Mouse (Mus musculus): Measurements from ENCODE around the gene Speer4d.
"Not testable (repeated sequence)": the region's sequence is repeated elsewhere in the genome, so short reads cannot be mapped to it uniquely, and the experiment has no call there.

Speer4d gene

DNA sequence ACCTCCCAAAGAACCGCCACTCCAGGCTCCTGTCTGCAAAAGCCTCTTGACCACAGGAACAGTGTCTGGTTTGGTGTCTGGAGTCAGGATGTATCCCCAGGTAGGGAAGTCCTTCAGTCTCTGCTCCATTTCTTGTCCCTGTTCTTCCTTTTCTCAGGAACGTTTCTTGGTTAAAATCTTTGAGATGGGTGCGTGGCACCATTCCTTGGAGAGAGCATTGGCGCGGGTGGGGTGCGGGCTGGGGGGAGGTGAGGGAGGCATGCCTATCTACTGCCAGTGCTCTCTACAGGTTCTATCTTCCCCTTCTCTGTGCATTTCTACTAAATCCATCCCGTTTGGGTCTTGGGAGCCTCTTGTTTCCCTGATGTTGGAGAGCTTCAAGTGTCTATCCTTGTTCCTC lies 45.0 kb downstream of the Speer4d start:
- not testable (repeated sequence) for DNase-seq (ENCODE audit: low read depth, low spot score)

DNA sequence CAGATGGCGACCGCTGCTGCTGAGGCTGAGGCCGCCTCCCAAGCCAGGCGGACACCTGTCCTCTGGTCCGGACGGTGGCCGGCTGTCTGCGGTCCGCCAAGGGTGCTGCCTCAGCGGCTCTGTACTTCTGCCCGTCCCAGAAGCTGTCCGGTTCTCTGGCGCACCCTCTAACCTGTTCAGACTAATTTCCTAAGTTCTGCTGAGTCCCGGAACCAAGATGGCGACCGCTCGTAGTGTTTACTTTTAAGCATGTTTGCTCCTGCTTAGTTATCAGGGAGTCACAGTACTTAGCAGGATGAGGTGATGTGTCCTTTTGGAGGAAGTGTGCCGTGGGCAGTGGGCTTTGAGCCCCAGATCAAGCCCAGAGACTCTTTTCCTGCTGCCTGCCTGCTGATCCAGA lies 51.9 kb downstream of the Speer4d start:
- not testable (repeated sequence) for DNase-seq (ENCODE audit: low read depth, low spot score)
